ENCODE assay signal across 8 mouse cellular contexts in the genomic region with DNA sequence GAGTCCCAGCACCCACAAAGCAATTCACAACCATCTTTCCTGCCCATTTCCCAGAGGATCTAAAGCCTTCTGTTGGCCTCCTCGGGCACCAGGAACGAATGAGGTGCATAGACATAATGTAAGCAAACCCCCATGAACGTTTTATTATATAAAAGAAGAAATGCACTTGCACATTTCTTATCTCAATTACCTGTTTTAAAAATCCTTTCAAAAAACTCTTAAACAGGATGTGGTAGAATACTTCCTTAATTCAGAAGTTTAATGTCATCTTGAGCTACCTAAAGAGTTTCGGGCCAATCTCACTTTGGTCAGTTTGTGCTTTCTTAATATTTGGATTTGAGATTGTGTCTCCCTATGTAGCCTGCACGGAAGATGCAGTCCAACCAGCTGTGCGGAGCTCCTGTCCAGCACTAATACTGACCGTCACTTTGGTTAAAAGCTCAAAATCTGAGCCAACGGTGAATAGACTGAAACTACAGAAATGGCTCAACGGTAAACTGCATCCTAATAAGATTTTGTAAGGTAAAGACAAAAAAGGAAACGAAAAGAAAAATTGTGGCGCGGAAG. TPM values are rescaled to one million over a fixed set of nuclear protein-coding genes. Genes with fewer than 3 reads are reported as not detected.
DNase-seq lines count a peak whose midpoint lies in the region; ATAC-seq and TF ChIP-seq lines count a peak whose summit lies in the region.

No protein-coding gene starts in this region.

- H3K4me2 ChIP-seq in kidney, embryonic 14.5 days (replicated peaks; ENCODE audit: low read depth, low read length), result peak overlapping the region; percentile 65
- peak overlapping the region; percentile 60 for H3K4me2 ChIP-seq in hindbrain, postnatal 0 days (ENCODE audit: low read depth, low read length)
- H3K4me2 ChIP-seq in midbrain, postnatal 0 days (ENCODE audit: low read depth, low read length, poor library complexity, severe bottlenecking), result peak overlapping the region; percentile 71

- H3K9ac ChIP-seq in kidney, embryonic 14.5 days (ENCODE audit: low read depth, low read length), result peak overlapping the region; percentile 96
- H3K9ac ChIP-seq in hindbrain, postnatal 0 days (replicated peaks; ENCODE audit: low read length), result peak overlapping the region; percentile 92
- H3K9ac ChIP-seq in midbrain, postnatal 0 days (replicated peaks; ENCODE audit: low read length, poor library complexity, severe bottlenecking), result peak overlapping the region; percentile 94

- peaks cover 7% of the 10 kb centered on the region; the same call in 1 of the 2 replicates for H3K9me3 ChIP-seq in kidney, embryonic 14.5 days (ENCODE audit: control insufficient read depth, low read length)
- no peaks in the 10 kb centered on the region for H3K9me3 ChIP-seq in hindbrain, postnatal 0 days (ENCODE audit: low read length)
- H3K9me3 ChIP-seq in midbrain, postnatal 0 days (ENCODE audit: low read length), result no peaks in the 10 kb centered on the region

- H3K27ac ChIP-seq in kidney, embryonic 14.5 days (ENCODE audit: low read depth, low read length), result peak overlapping the region; percentile 92
- H3K27ac ChIP-seq in hindbrain, postnatal 0 days, result peak overlapping the region; percentile 97
- H3K27ac ChIP-seq in midbrain, postnatal 0 days (ENCODE audit: low read depth, low read length), result peak overlapping the region; percentile 95

- DNase-seq in kidney, postnatal 14 days, result no peak
- DNase-seq in hindbrain, postnatal 0 days (ENCODE audit: low spot score), result no peak
- DNase-seq in midbrain, postnatal 0 days (ENCODE audit: low spot score), result no peak
- DNase-seq in left cerebral cortex, adult 18-20 months (ENCODE audit: low spot score in 2 of 2), result no peak
- DNase-seq in frontal cortex, adult 2 months (ENCODE audit: extremely low spot score in 1 of 2, low spot score in 1 of 2), result no peak
- no peak for DNase-seq in Muller cell, postnatal 12 days (ENCODE audit: inconsistent ontology term)

- peaks cover 72% of the 10 kb centered on the region for H3K36me3 ChIP-seq in kidney, embryonic 14.5 days (ENCODE audit: control insufficient read depth, insufficient read depth, low read length)
- peaks cover 35% of the 10 kb centered on the region for H3K36me3 ChIP-seq in hindbrain, postnatal 0 days (ENCODE audit: insufficient read depth, low read length)
- H3K36me3 ChIP-seq in midbrain, postnatal 0 days (ENCODE audit: insufficient read depth, low read length), result peaks cover 17% of the 10 kb centered on the region

- peak overlapping the region; percentile 85 for H3K4me3 ChIP-seq in kidney, embryonic 14.5 days (ENCODE audit: low read length)
- H3K4me3 ChIP-seq in hindbrain, postnatal 0 days (ENCODE audit: low read length), result peak overlapping the region; percentile 74
- H3K4me3 ChIP-seq in midbrain, postnatal 0 days (ENCODE audit: low read depth, low read length), result peak overlapping the region; percentile 86

- H3K27me3 ChIP-seq in kidney, embryonic 14.5 days (ENCODE audit: control insufficient read depth, insufficient read depth, low read length), result no peaks in the 10 kb centered on the region
- H3K27me3 ChIP-seq in hindbrain, postnatal 0 days (ENCODE audit: insufficient read depth, low read length), result no peaks in the 10 kb centered on the region
- no peaks in the 10 kb centered on the region for H3K27me3 ChIP-seq in midbrain, postnatal 0 days (ENCODE audit: insufficient read depth, low read length)

- no peak for ATAC-seq in kidney, embryonic 14.5 days (ENCODE audit: low FRiP score, low TSS enrichment)
- ATAC-seq in activated CD4-positive, CD25-positive, alpha-beta regulatory T cell, adult 4 months, result peak; percentile 34
- ATAC-seq in hindbrain, postnatal 0 days, result no peak
- ATAC-seq in midbrain, postnatal 0 days (ENCODE audit: low FRiP score), result no peak

- WGBS in kidney, embryonic 14.5 days, result 16% methylated on average over 12 of the region's 12 CpGs
- 12% methylated on average over 12 of the region's 12 CpGs for WGBS in hindbrain, postnatal 0 days
- WGBS in midbrain, postnatal 0 days, result 18% methylated on average over 12 of the region's 12 CpGs

- H3K4me1 ChIP-seq in kidney, embryonic 14.5 days (ENCODE audit: control insufficient read depth, insufficient read depth, low read length), result peaks cover 32% of the 10 kb centered on the region
- H3K4me1 ChIP-seq in hindbrain, postnatal 0 days (ENCODE audit: insufficient read depth, low read length), result peaks cover 24% of the 10 kb centered on the region
- peaks cover 15% of the 10 kb centered on the region for H3K4me1 ChIP-seq in midbrain, postnatal 0 days (ENCODE audit: insufficient read depth, low read length)

- TF ChIP-seq CTCF in hindbrain, postnatal 0 days (IDR thresholded peaks at IDR 0.05; ENCODE audit: low read depth), result no peak
- no peak for TF ChIP-seq CTCF in midbrain, postnatal 0 days (IDR thresholded peaks at IDR 0.05)

RNA-seq across cellular contexts. Expression of a gene that starts 1.0 kb away (rescaled TPM):
- polyA plus RNA-seq in kidney, embryonic 14.5 days (2014; fragmentation: Nextera tagmentation; extraction: Ambion mirVana), result 104 and 141 TPM in 2 replicates
- polyA plus RNA-seq in activated CD4-positive, CD25-positive, alpha-beta regulatory T cell, adult 4 months (2017; shearing (Covaris generic)), result 10 to 100 TPM; 65.0 to 75.8 TPM
- total RNA-seq in hindbrain, postnatal 0 days (2014; rRNA removed), result 82.9 and 98.9 TPM in 2 replicates
- polyA plus RNA-seq in hindbrain, postnatal 0 days (2015; fragmentation: Nextera tagmentation; extraction: Ambion mirVana), result 55.5 and 57.0 TPM in 2 replicates
- total RNA-seq in midbrain, postnatal 0 days (2014; rRNA removed), result 112 and 114 TPM in 2 replicates
- polyA plus RNA-seq in midbrain, postnatal 0 days (2015; fragmentation: Nextera tagmentation; extraction: Ambion mirVana), result 53.4 and 56.4 TPM in 2 replicates
- 100 to 1,000 TPM; 185 to 191 TPM for total RNA-seq in left cerebral cortex, adult 18-20 months (2021)
- 268 and 278 TPM in 2 replicates for polyA plus RNA-seq in frontal cortex, adult 2 months (2012; rRNA removed)

RNA-seq across cellular contexts. Expression of a gene that starts 7.7 kb away (rescaled TPM):
- 52.7 and 62.5 TPM in 2 replicates for polyA plus RNA-seq in kidney, embryonic 14.5 days (2014; fragmentation: Nextera tagmentation; extraction: Ambion mirVana)
- 1 to 10 TPM; 1.3 to 1.5 TPM for polyA plus RNA-seq in activated CD4-positive, CD25-positive, alpha-beta regulatory T cell, adult 4 months (2017; shearing (Covaris generic))
- total RNA-seq in hindbrain, postnatal 0 days (2014; rRNA removed), result 14.3 and 15.0 TPM in 2 replicates
- 13.9 and 15.5 TPM in 2 replicates for polyA plus RNA-seq in hindbrain, postnatal 0 days (2015; fragmentation: Nextera tagmentation; extraction: Ambion mirVana)
- total RNA-seq in midbrain, postnatal 0 days (2014; rRNA removed), result 11.6 and 17.5 TPM in 2 replicates
- polyA plus RNA-seq in midbrain, postnatal 0 days (2015; fragmentation: Nextera tagmentation; extraction: Ambion mirVana), result 10.3 and 10.9 TPM in 2 replicates
- total RNA-seq in left cerebral cortex, adult 18-20 months (2021), result 1 to 10 TPM; 4.8 to 5.9 TPM
- 8.5 and 9.0 TPM in 2 replicates for polyA plus RNA-seq in frontal cortex, adult 2 months (2012; rRNA removed)

RNA-seq across cellular contexts. Expression of a gene that starts 12.1 kb away (rescaled TPM):
- 6.2 and 6.4 TPM in 2 replicates for polyA plus RNA-seq in kidney, embryonic 14.5 days (2014; fragmentation: Nextera tagmentation; extraction: Ambion mirVana)
- polyA plus RNA-seq in activated CD4-positive, CD25-positive, alpha-beta regulatory T cell, adult 4 months (2017; shearing (Covaris generic)), result 1 to 10 TPM in 1 of 2 experiments, not detected in 1; 1.7 TPM
- total RNA-seq in hindbrain, postnatal 0 days (2014; rRNA removed), result 35.5 TPM in 2 replicates
- 32.1 and 33.3 TPM in 2 replicates for polyA plus RNA-seq in hindbrain, postnatal 0 days (2015; fragmentation: Nextera tagmentation; extraction: Ambion mirVana)
- 24.5 and 29.3 TPM in 2 replicates for total RNA-seq in midbrain, postnatal 0 days (2014; rRNA removed)
- polyA plus RNA-seq in midbrain, postnatal 0 days (2015; fragmentation: Nextera tagmentation; extraction: Ambion mirVana), result 35.0 and 41.2 TPM in 2 replicates
- 10 to 100 TPM; 12.2 to 13.4 TPM for total RNA-seq in left cerebral cortex, adult 18-20 months (2021)
- polyA plus RNA-seq in frontal cortex, adult 2 months (2012; rRNA removed), result 12.4 and 13.1 TPM in 2 replicates

RNA-seq across cellular contexts. Expression of a gene that starts 19.2 kb away (rescaled TPM):
- polyA plus RNA-seq in kidney, embryonic 14.5 days (2014; fragmentation: Nextera tagmentation; extraction: Ambion mirVana), result 0.57 and 0.58 TPM in 2 replicates
- not detected for polyA plus RNA-seq in activated CD4-positive, CD25-positive, alpha-beta regulatory T cell, adult 4 months (2017; shearing (Covaris generic))
- total RNA-seq in hindbrain, postnatal 0 days (2014; rRNA removed), result 210 and 219 TPM in 2 replicates
- polyA plus RNA-seq in hindbrain, postnatal 0 days (2015; fragmentation: Nextera tagmentation; extraction: Ambion mirVana), result 151 and 157 TPM in 2 replicates
- 168 and 174 TPM in 2 replicates for total RNA-seq in midbrain, postnatal 0 days (2014; rRNA removed)
- polyA plus RNA-seq in midbrain, postnatal 0 days (2015; fragmentation: Nextera tagmentation; extraction: Ambion mirVana), result 132 and 148 TPM in 2 replicates
- total RNA-seq in left cerebral cortex, adult 18-20 months (2021), result 10 to 100 TPM; 50.0 to 54.6 TPM
- 63.7 and 65.6 TPM in 2 replicates for polyA plus RNA-seq in frontal cortex, adult 2 months (2012; rRNA removed)

RNA-seq across cellular contexts. Expression of a gene that starts 26.9 kb away (rescaled TPM):
- polyA plus RNA-seq in kidney, embryonic 14.5 days (2014; fragmentation: Nextera tagmentation; extraction: Ambion mirVana), result 5.7 and 8.5 TPM in 2 replicates
- 10 to 100 TPM in 1 of 2 experiments, 1 to 10 TPM in 1; 7.8 to 10.1 TPM for polyA plus RNA-seq in activated CD4-positive, CD25-positive, alpha-beta regulatory T cell, adult 4 months (2017; shearing (Covaris generic))
- 32.6 and 41.3 TPM in 2 replicates for total RNA-seq in hindbrain, postnatal 0 days (2014; rRNA removed)
- 27.3 and 27.6 TPM in 2 replicates for polyA plus RNA-seq in hindbrain, postnatal 0 days (2015; fragmentation: Nextera tagmentation; extraction: Ambion mirVana)
- total RNA-seq in midbrain, postnatal 0 days (2014; rRNA removed), result 28.9 and 30.4 TPM in 2 replicates
- polyA plus RNA-seq in midbrain, postnatal 0 days (2015; fragmentation: Nextera tagmentation; extraction: Ambion mirVana), result 27.0 and 27.8 TPM in 2 replicates
- total RNA-seq in left cerebral cortex, adult 18-20 months (2021), result 10 to 100 TPM; 20.3 to 23.9 TPM
- polyA plus RNA-seq in frontal cortex, adult 2 months (2012; rRNA removed), result 32.6 and 34.6 TPM in 2 replicates
